Mouse (Mus musculus): ENCODE measurements around the gene Patl1. TPM values are rescaled to one million over a fixed set of nuclear protein-coding genes. Genes with fewer than 3 reads are reported as not detected.

Gene Patl1
- 7.4 and 15.6 TPM in 2 replicates for polyA plus RNA-seq (2012; ENCODE audit: low replicate concordance)

DNA sequence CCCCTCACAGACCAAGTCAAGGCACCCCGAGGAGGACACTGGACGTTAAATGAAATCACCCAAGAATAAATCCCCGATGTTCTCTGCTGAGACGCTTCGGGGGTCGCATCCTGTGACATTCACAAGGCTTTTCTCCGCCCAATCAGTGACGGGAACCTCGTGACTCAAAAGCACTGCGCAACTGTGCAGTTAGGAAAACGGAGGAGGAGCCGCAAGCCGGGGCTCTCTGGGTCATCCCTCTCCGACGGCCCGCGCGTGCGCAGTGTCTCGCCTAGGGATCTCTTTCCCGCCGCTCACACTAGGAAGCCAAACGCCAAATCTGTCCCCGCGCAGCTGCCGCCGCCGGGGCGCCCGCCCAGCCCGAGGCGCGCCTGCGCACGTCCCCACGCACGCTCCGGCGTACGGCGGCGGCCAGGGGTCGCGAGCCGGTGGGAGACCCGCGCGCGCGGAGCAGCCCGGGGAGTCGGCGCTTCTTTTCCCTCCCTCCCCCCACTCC lies at the start of gene Patl1:
TSS of gene Patl1 (plus strand) at position 363 of the 496 bp plus-strand sequence.

DNA sequence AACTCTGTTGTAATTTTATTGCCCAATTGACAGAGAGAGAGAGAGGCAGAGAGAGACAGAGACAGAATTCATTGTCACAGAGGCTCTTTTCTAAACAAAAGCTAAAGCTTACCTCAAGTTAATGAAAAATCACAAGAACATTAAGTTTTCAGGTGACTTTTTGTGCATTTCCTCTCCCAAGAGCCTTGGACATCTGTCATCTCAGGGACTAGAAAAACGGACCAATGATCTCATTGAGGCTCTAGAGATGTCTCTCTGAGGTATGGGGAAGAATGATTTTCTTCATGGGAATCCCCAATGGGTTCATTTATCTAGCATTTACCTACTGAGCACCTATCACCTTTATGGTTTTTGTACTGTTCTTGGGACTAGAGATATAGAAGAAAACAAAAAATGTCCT lies 37.2 kb upstream of the Patl1 start, which contains the start of gene Olfr1419:
TSS of gene Olfr1419 (minus strand) at position 101 of the 400 bp plus-strand sequence.

DNA sequence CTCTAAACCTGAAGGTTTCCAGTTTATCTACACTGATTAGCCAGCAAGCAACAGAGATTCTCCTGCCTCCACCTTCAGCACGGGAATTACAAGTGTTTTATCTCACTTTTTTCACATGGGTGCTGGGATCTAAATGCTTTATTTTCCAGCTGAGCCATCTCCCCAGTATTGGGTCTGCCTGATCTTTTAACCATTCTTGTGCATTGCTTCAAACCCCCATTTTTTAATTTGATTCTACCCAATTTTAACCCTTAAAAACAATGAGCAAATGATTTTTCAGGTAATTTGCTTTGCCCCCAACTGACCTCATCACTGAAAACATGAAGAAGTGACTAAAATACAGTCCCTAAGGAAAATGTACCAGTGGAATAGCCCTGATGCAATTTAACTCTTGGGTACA lies 25.9 kb upstream of the Patl1 start, which contains the start of gene Olfr1420:
TSS of gene Olfr1420 (plus strand) at position 301 of the 400 bp plus-strand sequence.

DNA sequence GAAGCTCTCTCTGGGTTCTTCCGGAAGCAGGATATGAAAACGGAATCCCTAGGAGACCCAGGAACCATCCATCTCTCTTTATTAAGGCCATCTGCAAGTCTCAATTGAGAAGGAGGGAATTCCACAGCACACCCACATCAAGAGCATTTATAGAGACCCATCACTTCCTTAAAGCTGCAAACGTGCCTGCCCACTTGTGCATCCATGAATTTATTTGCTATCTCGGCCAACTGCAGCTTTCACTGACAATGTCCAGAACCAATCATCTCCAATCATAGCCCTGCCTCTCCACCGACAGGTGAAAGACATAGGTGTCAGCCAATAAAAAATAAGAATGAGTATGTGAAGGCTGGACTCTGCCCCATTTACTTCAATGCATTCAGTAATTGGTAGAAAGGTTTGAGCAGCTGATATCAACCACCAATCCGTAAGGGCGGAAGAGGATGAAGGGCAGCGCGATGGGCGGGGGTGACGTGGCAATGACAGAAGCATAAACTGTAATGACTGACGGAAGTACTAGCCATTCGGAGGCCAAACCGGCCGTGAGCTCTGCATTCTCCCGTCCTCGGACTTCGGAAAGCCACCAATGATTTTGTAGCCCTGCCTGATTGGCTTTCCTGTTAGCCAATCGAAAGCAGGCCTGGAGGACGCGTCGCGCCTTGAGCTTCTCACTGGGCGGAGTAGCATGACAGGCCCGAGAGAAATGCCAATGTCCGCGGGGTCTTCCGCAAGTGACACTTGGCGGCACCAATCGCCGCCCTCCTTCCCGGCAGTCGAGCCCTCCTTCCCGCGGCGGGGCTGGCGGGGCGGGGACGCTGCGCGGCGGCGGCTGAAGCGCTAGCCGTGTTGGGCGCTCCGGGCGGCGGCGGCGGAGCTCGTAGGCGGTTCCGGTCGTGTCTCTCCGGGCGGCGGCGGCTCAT lies 53.1 kb downstream of the Patl1 start, which contains the start of gene Osbp:
TSS of gene Osbp (plus strand) at position 919 of the 920 bp plus-strand sequence.

Other genes with a start within 250 kb of the Patl1 start
- not detected in 2 replicates for gene Oosp1, start 221.2 kb upstream of the Patl1 start, polyA plus RNA-seq (2012; ENCODE audit: low replicate concordance)
- not detected in 2 replicates for gene Oosp3, start 215.3 kb upstream of the Patl1 start, polyA plus RNA-seq (2012; ENCODE audit: low replicate concordance)
- not detected in 2 replicates for gene Gif, start 164.8 kb upstream of the Patl1 start, polyA plus RNA-seq (2012; ENCODE audit: low replicate concordance)
- 0.61 and 11.3 TPM in 2 replicates for gene Mrpl16, start 142.0 kb upstream of the Patl1 start, polyA plus RNA-seq (2012; ENCODE audit: low replicate concordance)
- gene Stx3, start 93.0 kb upstream of the Patl1 start, polyA plus RNA-seq (2012; ENCODE audit: low replicate concordance): 1.1 and 1.2 TPM in 2 replicates
- gene Olfr1417, start 73.2 kb upstream of the Patl1 start, polyA plus RNA-seq (2012; ENCODE audit: low replicate concordance): not detected in 2 replicates
- gene Olfr1418, start 51.3 kb upstream of the Patl1 start, polyA plus RNA-seq (2012; ENCODE audit: low replicate concordance): not detected in 2 replicates
- not detected in 2 replicates for gene Olfr1419, start 37.3 kb upstream of the Patl1 start, polyA plus RNA-seq (2012; ENCODE audit: low replicate concordance)
- not detected in 2 replicates for gene Olfr1420, start 25.8 kb upstream of the Patl1 start, polyA plus RNA-seq (2012; ENCODE audit: low replicate concordance)
- 5.8 and 7.0 TPM in 2 replicates for gene Osbp, start 53.5 kb downstream of the Patl1 start, polyA plus RNA-seq (2012; ENCODE audit: low replicate concordance)
- 0.05 TPM in 1 of 2 replicates, not detected in the other for gene Olfr1423, start 128.9 kb downstream of the Patl1 start, polyA plus RNA-seq (2012; ENCODE audit: low replicate concordance)
- not detected in 2 replicates for gene Olfr1424, start 150.3 kb downstream of the Patl1 start, polyA plus RNA-seq (2012; ENCODE audit: low replicate concordance)
- 0.08 TPM in 1 of 2 replicates, not detected in the other for gene Olfr1425, start 165.3 kb downstream of the Patl1 start, polyA plus RNA-seq (2012; ENCODE audit: low replicate concordance)
- gene Olfr1426, start 179.6 kb downstream of the Patl1 start, polyA plus RNA-seq (2012; ENCODE audit: low replicate concordance): not detected in 2 replicates
- gene Olfr1427, start 190.9 kb downstream of the Patl1 start, polyA plus RNA-seq (2012; ENCODE audit: low replicate concordance): not detected in 2 replicates
- not detected in 2 replicates for gene Olfr1428, start 203.5 kb downstream of the Patl1 start, polyA plus RNA-seq (2012; ENCODE audit: low replicate concordance)
- not detected in 2 replicates for gene Olfr76, start 210.8 kb downstream of the Patl1 start, polyA plus RNA-seq (2012; ENCODE audit: low replicate concordance)

All from leukemia stem cell, adult 10-12 weeks (primary cell).